Mouse (Mus musculus): ENCODE measurements around the gene Mmp23. TPM values are rescaled to one million over a fixed set of nuclear protein-coding genes. Genes with fewer than 3 reads are reported as not detected.
A peak's percentile ranks its signal among the peaks of the same experiment; 100 is the strongest.
"Not testable (repeated sequence)": the region's sequence is repeated elsewhere in the genome, so short reads cannot be mapped to it uniquely, and the experiment has no call there.

Mmp23 gene
- total RNA-seq, 2 experiments from 2014 or later = 3.9 to 6.4 TPM

DNA sequence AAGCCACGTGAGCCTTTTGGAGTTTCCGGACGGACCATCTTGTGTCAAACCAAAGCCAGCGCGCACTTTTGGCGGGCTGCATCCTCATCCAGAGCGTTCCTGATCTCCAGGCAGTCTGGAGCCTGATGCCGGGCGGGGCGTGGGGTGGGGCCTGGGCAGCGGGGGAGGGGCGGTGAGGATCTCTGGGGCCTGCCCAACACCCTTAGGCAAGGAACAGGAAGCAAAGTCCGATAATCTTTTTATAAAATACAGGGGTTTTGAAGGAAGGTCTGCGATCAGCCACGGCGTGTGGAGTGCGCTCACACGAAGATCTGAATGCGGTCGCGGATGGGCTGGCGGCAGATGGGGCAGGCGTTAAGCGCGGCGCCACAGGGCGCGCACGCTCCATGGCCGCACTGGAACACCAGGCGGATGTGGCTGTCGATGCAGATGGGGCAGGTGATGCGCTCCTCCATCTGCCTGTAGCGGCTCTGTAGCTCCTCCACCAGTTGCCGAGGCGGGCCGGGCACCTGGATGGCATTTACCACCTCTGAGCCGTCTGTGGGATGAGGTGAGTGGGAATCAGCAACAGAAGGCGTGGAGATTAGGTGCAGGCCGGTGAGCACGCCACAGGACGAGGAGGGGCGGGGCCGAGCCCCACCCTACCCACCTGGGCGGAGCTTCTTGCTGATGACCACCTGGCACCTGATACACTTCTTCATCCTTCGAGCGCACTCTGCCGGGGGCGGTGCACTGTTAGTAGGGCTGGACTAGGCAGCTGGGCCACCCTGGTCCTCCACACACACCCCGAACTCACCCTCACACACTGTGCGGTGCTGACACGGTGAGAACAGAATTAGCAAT is 1.5 kb upstream of the Mmp23 start:
- DNase-seq = peak in 1 of 2 experiments; percentile 12

GRCm38 (mm10) chr4:155654183-155654455 is 935 bp upstream of the Mmp23 start:
- DNase-seq = peak in 1 of 2 experiments; percentile 11

GRCm38 (mm10) chr4:155653451-155654182 is 433 bp upstream of the Mmp23 start:
- DNase-seq = peak; percentile 29 to 37

- no peak for DNase-seq
These were observed 700 bp downstream of the Mmp23 start for GRCm38 (mm10) chr4:155652283-155653085.

- DNase-seq = no peak
These were observed 1.5 kb downstream of the Mmp23 start for GRCm38 (mm10) chr4:155651553-155652269.

DNA sequence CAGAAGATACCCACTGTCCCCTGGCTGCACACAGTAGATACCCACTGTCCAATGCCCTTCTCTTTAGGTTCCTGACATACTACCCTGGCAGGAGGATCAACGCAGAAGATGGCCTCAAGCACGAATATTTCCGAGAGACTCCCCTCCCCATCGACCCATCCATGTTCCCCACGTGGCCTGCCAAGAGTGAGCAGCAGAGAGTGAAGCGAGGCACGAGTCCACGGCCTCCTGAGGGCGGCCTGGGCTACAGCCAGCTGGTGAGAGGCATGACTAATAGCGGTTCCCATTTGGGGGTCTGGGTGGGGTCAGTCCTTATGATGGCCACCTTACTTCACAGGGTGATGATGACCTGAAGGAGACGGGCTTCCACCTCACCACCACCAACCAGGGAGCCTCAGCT is 3.8 kb downstream of the Mmp23 start:
- no peak for DNase-seq

DNA sequence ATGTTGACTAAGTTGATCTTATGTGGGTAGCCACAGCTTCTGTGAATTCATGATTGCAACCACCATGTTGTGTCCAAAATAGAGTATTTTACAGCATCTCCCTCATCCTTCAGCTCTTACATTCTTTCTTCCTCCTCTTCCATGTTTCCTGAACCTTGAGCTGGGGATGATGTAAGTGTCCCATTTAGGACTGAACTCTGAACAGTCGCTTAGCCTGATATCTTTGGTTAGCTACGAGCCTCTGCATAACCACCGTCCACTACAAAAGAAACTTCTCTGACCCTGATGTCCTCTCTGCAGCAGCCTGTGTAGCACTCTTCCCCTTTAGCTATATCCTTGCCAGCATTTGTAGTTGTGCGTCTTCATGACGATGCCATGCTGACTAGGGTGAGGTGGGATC is 7.5 kb downstream of the Mmp23 start:
- DNase-seq = no peak

DNA sequence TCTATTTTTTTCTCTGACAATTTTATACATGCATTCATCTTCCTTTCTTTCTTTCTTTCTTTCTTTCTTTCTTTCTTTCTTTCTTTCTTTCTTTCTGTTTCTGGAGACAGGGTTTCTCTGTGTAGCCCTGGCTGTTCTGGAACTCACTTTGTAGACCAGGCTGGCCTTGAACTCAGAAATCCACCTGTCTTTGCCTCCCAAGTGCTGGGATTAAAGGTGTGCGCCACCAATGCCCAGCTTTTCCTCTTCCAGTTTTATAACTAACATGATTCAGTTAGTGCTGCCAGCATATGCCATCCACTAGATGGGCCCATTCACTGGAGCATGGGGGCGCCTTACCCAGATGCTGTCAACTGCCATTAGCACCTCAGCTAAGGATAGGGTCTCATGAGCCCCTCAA is 7.9 kb downstream of the Mmp23 start, which contains the start of gene Gm10563:
Gene Gm10563 (minus strand): TSS at position 101 of the 400 bp plus-strand sequence.
- not testable (repeated sequence) for DNase-seq

DNA sequence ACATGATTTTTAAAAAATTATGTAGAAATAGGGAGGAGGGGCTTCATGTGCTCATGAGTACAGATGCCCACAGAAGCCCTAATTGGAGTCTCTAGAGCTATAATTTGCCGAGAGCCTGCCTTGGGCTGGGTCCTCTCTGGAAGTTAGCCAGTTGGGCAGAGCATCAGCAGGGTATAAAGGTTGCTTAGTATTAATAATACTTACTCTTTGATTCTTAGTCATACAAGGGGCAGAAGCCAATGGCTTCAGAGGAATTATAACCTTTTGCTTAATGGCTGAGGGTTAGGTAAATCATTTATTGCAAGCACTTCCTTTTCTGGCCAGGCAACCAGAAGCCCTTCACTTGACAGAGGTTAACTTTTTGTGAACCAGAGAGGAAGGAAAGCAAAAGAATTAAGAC is 9.7 kb downstream of the Mmp23 start:
- no peak for DNase-seq

GRCm38 (mm10) chr4:155635766-155636499 is 17.3 kb downstream of the Mmp23 start:
- DNase-seq = no peak

GRCm38 (mm10) chr4:155630267-155630666 is 22.9 kb downstream of the Mmp23 start:
- DNase-seq = no peak

GRCm38 (mm10) chr4:155624338-155625291 is 28.6 kb downstream of the Mmp23 start, which contains the start of gene Cdk11b:
Gene Cdk11b (plus strand): TSS chr4:155624854.
- peak; percentile 96 for DNase-seq

GRCm38 (mm10) chr4:155618321-155618720 is 34.9 kb downstream of the Mmp23 start:
- peak; percentile 14 to 19 for DNase-seq

- no peak for DNase-seq
These were observed 39.9 kb downstream of the Mmp23 start for GRCm38 (mm10) chr4:155613264-155613663.

DNA sequence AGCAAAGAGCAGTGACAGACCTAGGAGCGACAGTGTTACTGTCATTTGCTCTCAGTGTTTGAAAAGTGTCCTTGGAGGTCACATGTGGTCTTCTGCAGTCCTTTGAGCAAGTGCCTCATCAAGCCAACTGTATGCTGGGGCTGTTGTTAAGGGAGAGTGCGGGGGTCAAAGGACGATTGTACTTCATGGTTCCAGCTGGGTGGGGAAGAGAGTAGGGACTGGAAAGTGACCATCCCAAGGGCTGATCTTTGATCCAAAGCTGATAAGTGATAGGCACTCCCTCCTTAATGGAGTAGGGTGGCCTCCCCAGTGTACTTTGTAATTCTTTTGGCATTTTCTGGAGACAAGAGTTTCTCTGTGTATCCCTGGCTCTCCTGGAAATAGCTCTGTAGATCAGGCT is 41.3 kb downstream of the Mmp23 start:
- DNase-seq = no peak

- DNase-seq = no peak
These were observed 46.4 kb downstream of the Mmp23 start for GRCm38 (mm10) chr4:155606825-155607224.

DNA sequence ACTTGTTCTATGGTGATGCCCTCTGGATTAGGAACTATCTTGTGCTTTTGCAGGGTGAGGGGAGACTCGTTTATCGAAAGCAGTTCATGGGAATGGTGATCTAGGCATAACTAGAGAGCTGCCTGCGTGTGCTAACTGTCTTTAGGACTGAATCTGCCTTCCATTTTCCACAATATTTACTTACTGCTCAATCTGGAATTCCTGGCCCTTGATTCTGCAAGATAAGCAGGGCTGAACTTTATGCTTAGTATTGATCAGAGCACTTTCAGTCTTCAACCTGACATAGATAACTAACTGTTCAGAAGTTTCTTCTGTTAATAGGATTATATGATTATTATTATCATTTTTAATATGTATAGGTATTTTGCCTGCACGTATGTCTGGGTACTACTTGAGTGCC is 48.1 kb downstream of the Mmp23 start:
- DNase-seq = no peak

DNA sequence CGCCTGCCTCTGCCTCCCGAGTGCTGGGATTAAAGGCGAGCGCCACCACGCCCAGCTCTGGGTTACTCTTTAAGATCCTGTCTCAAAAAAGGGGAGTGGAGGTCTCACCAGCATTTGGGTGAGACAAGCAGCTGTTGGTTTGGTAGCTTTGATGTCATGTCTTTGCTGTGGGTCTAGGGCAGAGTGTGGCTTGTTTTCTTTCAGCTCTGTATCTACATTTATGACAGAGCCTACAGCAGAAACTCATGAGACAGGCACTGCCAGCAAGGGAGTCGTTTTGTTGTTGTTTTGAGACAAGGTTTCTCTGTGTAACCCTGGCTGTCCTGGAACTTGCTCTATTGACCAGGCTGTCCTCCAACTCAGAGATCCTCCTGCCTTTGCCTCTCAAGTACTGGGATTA is 49.4 kb downstream of the Mmp23 start:
- no peak for DNase-seq

DNA sequence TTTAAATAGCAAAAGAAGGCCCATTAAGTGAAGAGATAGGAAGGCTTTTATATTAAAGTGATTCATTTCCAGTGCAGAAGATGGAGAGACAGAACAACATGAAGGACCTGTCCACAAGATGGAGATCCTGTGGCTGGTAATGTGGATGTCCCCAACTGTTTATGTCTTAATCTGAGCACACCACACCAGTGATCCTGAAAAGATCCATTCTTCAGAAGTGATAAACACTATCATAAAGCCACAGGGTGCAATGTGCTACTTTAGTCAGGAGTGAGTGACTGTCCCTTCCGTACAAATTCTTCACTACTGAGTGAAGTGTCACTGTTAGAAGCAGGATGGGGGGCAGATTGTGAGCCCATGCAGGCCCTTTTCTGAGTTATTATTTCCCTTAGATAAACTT is 50.4 kb downstream of the Mmp23 start:
- DNase-seq = no peak

DNA sequence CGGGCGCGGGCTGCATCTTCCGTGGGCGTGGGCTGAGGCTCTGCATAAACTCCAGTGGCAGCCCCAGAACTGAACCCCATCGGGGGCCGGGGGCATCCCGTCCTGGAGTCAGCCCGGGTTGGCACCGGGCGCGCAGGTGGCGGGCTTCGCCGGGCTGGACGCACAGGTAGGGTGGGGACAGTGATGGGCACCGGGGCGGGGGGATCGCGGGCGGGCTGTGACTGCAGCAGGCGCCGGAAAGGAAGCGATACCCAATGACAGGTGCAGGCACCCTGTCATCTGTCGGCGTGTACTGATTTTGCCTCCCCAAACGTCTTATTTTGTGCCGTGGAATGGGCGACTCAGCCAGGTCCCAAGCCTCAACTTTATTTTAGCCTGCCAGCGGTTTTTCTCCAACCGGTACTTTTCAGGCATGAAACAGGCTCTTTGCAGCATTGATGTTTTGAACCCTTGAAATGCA is 51.2 kb downstream of the Mmp23 start:
- no peak for DNase-seq
